Mouse (Mus musculus) NIH3T3 (cell line): ENCODE measurements around the gene Olfr1513.
"Not testable (repeated sequence)": the region's sequence is repeated elsewhere in the genome, so short reads cannot be mapped to it uniquely, and the experiment has no call there.

Experiments
- DNase-seq: peaks from one replicate; pipeline ENCODE4 v3.0.0-alpha.2; 2012; ENCODE audit warnings: low read depth

Olfr1513 gene

GRCm38 (mm10) chr14:52356308-52356707, at the start of gene Olfr1513:
Gene Olfr1513, minus strand, starts transcription at chr14:52356408.
- DNase-seq, result no peak

- no peak for DNase-seq
Observed at GRCm38 (mm10) chr14:52397279-52397678, 41.1 kb upstream of the Olfr1513 start, which contains the start of gene Olfr1511. Gene Olfr1511, minus strand, starts transcription at chr14:52397379.

- not testable (repeated sequence) for DNase-seq
Observed at GRCm38 (mm10) chr14:52390084-52390848, 34.1 kb upstream of the Olfr1513 start.

GRCm38 (mm10) chr14:52379068-52379467, 22.9 kb upstream of the Olfr1513 start, which contains the start of gene Olfr1512:
Gene Olfr1512, minus strand, starts transcription at chr14:52379168.
- no peak for DNase-seq

GRCm38 (mm10) chr14:52368741-52369140, 12.5 kb upstream of the Olfr1513 start:
- no peak for DNase-seq

GRCm38 (mm10) chr14:52339512-52339852, 16.7 kb downstream of the Olfr1513 start:
- DNase-seq, result no peak

- DNase-seq, result peak; percentile 85
Observed at GRCm38 (mm10) chr14:52338751-52339511, 17.3 kb downstream of the Olfr1513 start.

GRCm38 (mm10) chr14:52332171-52332570, 24.0 kb downstream of the Olfr1513 start:
- no peak for DNase-seq

GRCm38 (mm10) chr14:52331069-52331750, 25.0 kb downstream of the Olfr1513 start:
- no peak for DNase-seq

GRCm38 (mm10) chr14:52327910-52328812, 28.0 kb downstream of the Olfr1513 start, which contains the start of gene Sall2:
Gene Sall2, minus strand, starts transcription at chr14:52328762.
- DNase-seq, result no peak

GRCm38 (mm10) chr14:52327375-52327901, 28.8 kb downstream of the Olfr1513 start:
- DNase-seq, result no peak

- no peak for DNase-seq
Observed at GRCm38 (mm10) chr14:52325890-52326289, 30.3 kb downstream of the Olfr1513 start.

GRCm38 (mm10) chr14:52319361-52319760, 36.8 kb downstream of the Olfr1513 start:
- peak; percentile 30 for DNase-seq

GRCm38 (mm10) chr14:52316441-52317225, 39.6 kb downstream of the Olfr1513 start:
- peak; percentile 20 for DNase-seq

- DNase-seq, result peak; percentile 74
Observed at GRCm38 (mm10) chr14:52315792-52316440, 40.3 kb downstream of the Olfr1513 start.

- no peak for DNase-seq
Observed at GRCm38 (mm10) chr14:52315283-52315780, 40.9 kb downstream of the Olfr1513 start.

GRCm38 (mm10) chr14:52314808-52315150, 41.4 kb downstream of the Olfr1513 start:
- DNase-seq, result no peak

GRCm38 (mm10) chr14:52313931-52314807, 42.0 kb downstream of the Olfr1513 start:
- no peak for DNase-seq

- DNase-seq, result no peak
Observed at GRCm38 (mm10) chr14:52310906-52311305, 45.3 kb downstream of the Olfr1513 start.
